In genomic region chr4:86201766-86202165, GRCm38 (mm10) we compare ENCODE assay signal across 22 mouse cellular contexts.
DNase-seq lines count a peak whose midpoint lies in the region; ATAC-seq lines count a peak whose summit lies in the region.
"Had no signal": no experiment of that assay in that cellular context is flagged by ENCODE, and none has a peak within 500 bp of the region (broad histone marks: within the 10 kb centered on the region; RNA-seq: fewer than 3 reads in every experiment).

No protein-coding gene starts in this region.

- H3K4me3 ChIP-seq in embryonic facial prominence, embryonic 14.5 days (ENCODE audit: low read depth, low read length), result no peak overlapping the region
- no peak overlapping the region for H3K4me3 ChIP-seq in midbrain, embryonic 16.5 days (ENCODE audit: low read depth, low read length)
- H3K4me3 ChIP-seq: embryonic facial prominence, embryonic 12.5 days; hindbrain, embryonic 13.5 days; liver, embryonic 13.5 days; megakaryocyte, embryonic 14.5 days; midbrain, embryonic 13.5 days had no signal

- intact Hi-C loops in heart, postnatal 25 days (cut with DNase I), result no loop called here
- intact Hi-C loops in heart, postnatal 10 days (cut with DNase I), result no loop called here

- H3K9ac ChIP-seq in embryonic facial prominence, embryonic 14.5 days (ENCODE audit: low read depth, low read length), result no peak overlapping the region
- no peak overlapping the region for H3K9ac ChIP-seq in midbrain, embryonic 16.5 days (ENCODE audit: low read depth, low read length)
- H3K9ac ChIP-seq: embryonic facial prominence, embryonic 12.5 days; hindbrain, embryonic 13.5 days; liver, embryonic 13.5 days; midbrain, embryonic 13.5 days had no signal

- H3K9me3 ChIP-seq in embryonic facial prominence, embryonic 14.5 days (ENCODE audit: control insufficient read depth, low read length), result peaks cover 3% of the 10 kb centered on the region; the same call in 1 of the 2 replicates
- H3K9me3 ChIP-seq in midbrain, embryonic 16.5 days (replicated peaks; ENCODE audit: control insufficient read depth, low read length, poor library complexity, severe bottlenecking), result no peaks in the 10 kb centered on the region
- H3K9me3 ChIP-seq: embryonic facial prominence, embryonic 12.5 days; G1E; hindbrain, embryonic 13.5 days; liver, embryonic 13.5 days; midbrain, embryonic 13.5 days had no signal

- no peak overlapping the region for H3K4me2 ChIP-seq in embryonic facial prominence, embryonic 14.5 days (ENCODE audit: low read depth, low read length)
- no peak overlapping the region for H3K4me2 ChIP-seq in midbrain, embryonic 16.5 days (ENCODE audit: low read length)
- H3K4me2 ChIP-seq: embryonic facial prominence, embryonic 12.5 days; heart, embryonic 11.5 days; hindbrain, embryonic 13.5 days; liver, embryonic 13.5 days; midbrain, embryonic 13.5 days had no signal

- ATAC-seq in embryonic facial prominence, embryonic 14.5 days (ENCODE audit: low read depth), result no peak
- ATAC-seq in midbrain, embryonic 16.5 days, result no peak
- ATAC-seq: forebrain, embryonic 14.5 days; midbrain, embryonic 13.5 days; Patski had no signal

- H3K36me3 ChIP-seq in embryonic facial prominence, embryonic 14.5 days (ENCODE audit: control insufficient read depth, insufficient read depth, low read length), result peaks cover 5% of the 10 kb centered on the region; the same call in 1 of the 2 replicates
- H3K36me3 ChIP-seq in midbrain, embryonic 16.5 days (ENCODE audit: control insufficient read depth, insufficient read depth, low read length), result no peaks in the 10 kb centered on the region
- H3K36me3 ChIP-seq: embryonic facial prominence, embryonic 12.5 days; G1E; hindbrain, embryonic 13.5 days; liver, embryonic 13.5 days; midbrain, embryonic 13.5 days had no signal

- H3K27ac ChIP-seq in embryonic facial prominence, embryonic 14.5 days (replicated peaks; ENCODE audit: low read depth, low read length), result no peak overlapping the region
- no peak overlapping the region for H3K27ac ChIP-seq in midbrain, embryonic 16.5 days (ENCODE audit: low read length)
- H3K27ac ChIP-seq: embryonic facial prominence, embryonic 12.5 days; hindbrain, embryonic 13.5 days; liver, embryonic 13.5 days; midbrain, embryonic 13.5 days had no signal

- WGBS in embryonic facial prominence, embryonic 14.5 days, result 45% methylated on average over 7 of the region's 7 CpGs
- 85% methylated on average over 7 of the region's 7 CpGs for WGBS in midbrain, embryonic 16.5 days

- DNase-seq in right cerebral cortex, postnatal 25 days, result peak; percentile 6
- no peak for DNase-seq in right cerebral cortex, postnatal 10 days (ENCODE audit: low spot score in 2 of 2)
- DNase-seq in cerebellum, adult 9-10 months, result peak; percentile 26
- peak; percentile 70 for DNase-seq in embryonic facial prominence, embryonic 14.5 days (ENCODE audit: low spot score)
- no peak for DNase-seq in heart, postnatal 25 days (ENCODE audit: low spot score)
- DNase-seq in heart, postnatal 10 days, result no peak
- DNase-seq: adrenal gland, postnatal 36 days; B cell, adult 2 months; kidney, adult 2 months; kidney, postnatal 10 days; liver, embryonic 13.5 days; lung, adult 2 months had no signal

- H3K27me3 ChIP-seq in embryonic facial prominence, embryonic 14.5 days (replicated peaks; ENCODE audit: control insufficient read depth, insufficient read depth, low read length), result no peaks in the 10 kb centered on the region
- no peaks in the 10 kb centered on the region for H3K27me3 ChIP-seq in midbrain, embryonic 16.5 days (ENCODE audit: control insufficient read depth, insufficient read depth, low read depth, low read length)
- H3K27me3 ChIP-seq: CH12.LX; embryonic facial prominence, embryonic 12.5 days; hindbrain, embryonic 13.5 days; liver, embryonic 13.5 days; megakaryocyte, embryonic 14.5 days; midbrain, embryonic 13.5 days had no signal

- no peaks in the 10 kb centered on the region; the same call in 1 of the 2 replicates for H3K4me1 ChIP-seq in embryonic facial prominence, embryonic 14.5 days (ENCODE audit: control insufficient read depth, insufficient read depth, low read length)
- no peaks in the 10 kb centered on the region for H3K4me1 ChIP-seq in midbrain, embryonic 16.5 days (ENCODE audit: control insufficient read depth, insufficient read depth, low read length)
- H3K4me1 ChIP-seq: embryonic facial prominence, embryonic 12.5 days; hindbrain, embryonic 13.5 days; liver, embryonic 13.5 days; megakaryocyte, embryonic 14.5 days; midbrain, embryonic 13.5 days had no signal

Comparison
In these comparisons a context has a peak if more than half of its experiments do, and no peak if none do; other contexts are left out.
1. DNase-seq: peak in right cerebral cortex, postnatal 25 days (single experiment), cerebellum, adult 9-10 months (single experiment) and embryonic facial prominence, embryonic 14.5 days (single experiment); none in right cerebral cortex, postnatal 10 days (0 of 2), heart, postnatal 25 days (single experiment) and heart, postnatal 10 days (0 of 2).